Mouse (Mus musculus) lung, postnatal 0 days (tissue): ENCODE data around the gene Enpp3. TPM values are rescaled to one million over a fixed set of nuclear protein-coding genes. Genes with fewer than 3 reads are reported as not detected.

ENCODE experiments used
- ATAC-seq: fragments of 200-750 bp; cut with Nextera tagmentation; 2 replicates; pipeline ENCODE4 v1.8.0; 2017; ENCODE audit warnings: moderate library complexity
- DNase-seq: peaks from one replicate; pipeline ENCODE4 v3.0.0-alpha.2; 2016; ENCODE audit warnings: low spot score
- H3K27ac ChIP-seq: fragments of 300-500 bp; sonication (generic); 2 replicates; pipeline ENCODE4 v1.5.1; 2014; ENCODE audit warnings: antibody characterized with exemption, mild to moderate bottlenecking, low read length, mixed read lengths
- H3K27me3 ChIP-seq: fragments of 300-500 bp; sonication (generic); replicated peaks from 2 replicates; pipeline ENCODE4 v1.6.1; 2014; ENCODE audit warnings: low read length, mixed read lengths; ENCODE audit not compliant: insufficient read depth
- H3K36me3 ChIP-seq: fragments of 300-500 bp; sonication (generic); 2 replicates; pipeline ENCODE4 v1.6.1; 2014; ENCODE audit warnings: low read length, mixed read lengths; ENCODE audit not compliant: insufficient read depth
- H3K4me1 ChIP-seq: fragments of 300-500 bp; sonication (generic); 2 replicates; pipeline ENCODE4 v1.6.1; 2014; ENCODE audit warnings: antibody characterized with exemption, low read depth, low read length, mixed read lengths; ENCODE audit not compliant: insufficient read depth
- H3K4me2 ChIP-seq: fragments of 300-500 bp; sonication (generic); replicated peaks from 2 replicates; pipeline ENCODE4 v1.6.1; 2014; ENCODE audit warnings: low read depth, mild to moderate bottlenecking, low read length, moderate library complexity, mixed read lengths
- H3K4me3 ChIP-seq: fragments of 300-500 bp; sonication (generic); 2 replicates; pipeline ENCODE4 v1.5.1; 2014; ENCODE audit warnings: low read depth, low read length
- H3K9ac ChIP-seq: fragments of 300-500 bp; sonication (generic); replicated peaks from 2 replicates; pipeline ENCODE4 v1.6.1; 2014; ENCODE audit warnings: low read depth, mild to moderate bottlenecking
- H3K9me3 ChIP-seq: fragments of 300-500 bp; sonication (generic); 2 replicates; pipeline ENCODE4 v1.6.1; 2016; ENCODE audit warnings: low read length, mixed read lengths
- CTCF ChIP-seq: IDR thresholded peaks from 2 replicates; pipeline ENCODE4 v1.5.1; 2016; ENCODE audit warnings: antibody characterized with exemption, mild to moderate bottlenecking
- EP300 ChIP-seq: IDR thresholded peaks from 2 replicates; pipeline ENCODE4 v1.6.1; 2016; ENCODE audit warnings: antibody characterized with exemption, mild to moderate bottlenecking, control low read depth
- WGBS: fragments of 180-500 bp; shearing (Covaris S2); extraction: QIAGEN DNeasy Blood & Tissue Kit; methylation state at CpG from one replicate; pipeline ENCODE4 v1.1.7; 2014; 5-methylcytosine and 5-hydroxymethylcytosine counted together
- polyA plus RNA-seq: library from polyadenylated mRNA; unstranded; fragments of >200 nt; fragmentation: Nextera tagmentation; extraction: Ambion mirVana; gene quantifications from 2 replicates; pipeline ENCODE4 v1.2.1, GENCODE M21; 2015

Gene Enpp3
- polyA plus RNA-seq, 1 experiment from 2014 or later, result 1.2 TPM

DNA sequence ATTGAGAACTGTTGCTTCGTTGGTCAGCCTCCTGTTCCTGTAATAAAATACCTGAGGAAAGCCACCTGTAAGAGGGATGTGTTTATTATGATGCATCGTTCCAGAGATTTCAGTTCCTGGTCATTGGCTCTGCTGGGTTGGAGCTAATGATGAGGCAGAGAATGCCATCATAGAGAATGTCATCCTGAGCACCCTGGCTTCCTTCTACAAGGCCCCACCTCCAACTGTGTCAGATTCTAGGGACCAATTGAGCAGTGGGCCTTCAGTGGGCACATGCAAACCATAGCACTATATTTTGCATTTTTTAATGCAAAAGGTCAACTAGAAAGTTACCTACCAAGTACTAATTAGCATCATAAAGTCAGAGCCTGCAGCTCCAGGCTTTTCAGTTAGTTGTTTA is 20.5 kb upstream of the Enpp3 start:
- ATAC-seq, result no peak
- no peaks in the 10 kb centered on the region for H3K36me3 ChIP-seq
- TF ChIP-seq EP300, result no peak
- WGBS, result 81% methylated on average over 2 of the region's 2 CpGs
- H3K4me1 ChIP-seq, result no peaks in the 10 kb centered on the region
- H3K27me3 ChIP-seq, result no peaks in the 10 kb centered on the region
- no peak overlapping the region for H3K9ac ChIP-seq
- DNase-seq, result no peak
- H3K4me3 ChIP-seq, result no peak overlapping the region
- no peaks in the 10 kb centered on the region for H3K9me3 ChIP-seq
- no peak overlapping the region for H3K4me2 ChIP-seq
- no peak overlapping the region for H3K27ac ChIP-seq

DNA sequence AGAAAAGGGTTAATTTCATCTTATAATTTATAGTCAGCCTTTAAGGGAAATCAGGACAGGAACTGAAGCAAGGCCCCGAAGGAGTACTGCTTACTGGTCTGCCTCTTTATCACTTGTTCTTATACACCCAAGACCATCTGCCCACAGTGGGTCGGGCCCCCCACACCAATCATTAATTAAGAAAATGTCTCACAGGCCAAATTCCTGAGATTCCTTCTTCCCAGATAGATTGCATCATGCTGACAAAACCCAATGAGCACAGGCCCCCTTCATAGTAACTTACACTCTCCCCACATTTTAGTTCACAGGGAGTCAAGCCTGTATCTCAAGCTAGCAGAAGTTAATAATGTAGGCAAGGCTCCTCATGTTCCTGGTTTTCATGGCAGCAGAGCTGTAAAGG is 625 bp downstream of the Enpp3 start:
- H3K9me3 ChIP-seq, result no peaks in the 10 kb centered on the region
- ATAC-seq (no peak), DNase-seq (no peak)
- no peak overlapping the region for H3K4me3 ChIP-seq
- H3K36me3 ChIP-seq, result no peaks in the 10 kb centered on the region
- WGBS, result 10% methylated on average over 2 of the region's 2 CpGs
- H3K27me3 ChIP-seq, result no peaks in the 10 kb centered on the region
- no peak overlapping the region for H3K27ac ChIP-seq
- no peak overlapping the region for H3K4me2 ChIP-seq
- no peak overlapping the region for H3K9ac ChIP-seq
- no peaks in the 10 kb centered on the region for H3K4me1 ChIP-seq
- TF ChIP-seq EP300, result no peak
- TF ChIP-seq CTCF, result no peak

DNA sequence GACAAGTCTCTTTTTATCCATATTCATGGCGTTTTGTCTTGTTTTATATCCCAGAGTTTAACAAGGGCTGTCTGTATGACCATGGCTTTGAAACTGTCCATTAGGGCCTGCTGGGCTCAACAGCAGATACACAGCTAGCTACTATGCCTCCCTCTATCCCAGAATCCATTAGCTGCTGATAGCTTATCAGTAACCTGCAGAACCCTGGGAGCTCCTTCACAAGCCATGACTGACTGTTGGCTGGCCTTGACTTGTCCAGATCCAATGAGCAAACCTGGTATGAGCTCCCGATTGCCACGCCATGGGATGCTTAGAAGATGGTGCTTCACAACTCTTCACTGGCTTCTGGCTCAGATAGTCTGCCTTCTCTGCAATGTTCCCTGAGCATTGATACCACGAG is 1.8 kb downstream of the Enpp3 start:
- Histone ChIP-seq H3K27me3 (no peaks in the 10 kb centered on the region), H3K4me1 (no peaks in the 10 kb centered on the region), H3K9ac (no peak overlapping the region), H3K27ac (no peak overlapping the region), H3K9me3 (no peaks in the 10 kb centered on the region), H3K4me2 (no peak overlapping the region), H3K4me3 (no peak overlapping the region), H3K36me3 (no peaks in the 10 kb centered on the region)
- TF ChIP-seq EP300, result no peak
- TF ChIP-seq CTCF, result no peak
- WGBS, result 93% methylated on average over 4 of the region's 4 CpGs
- DNase-seq (no peak), ATAC-seq (no peak)

DNA sequence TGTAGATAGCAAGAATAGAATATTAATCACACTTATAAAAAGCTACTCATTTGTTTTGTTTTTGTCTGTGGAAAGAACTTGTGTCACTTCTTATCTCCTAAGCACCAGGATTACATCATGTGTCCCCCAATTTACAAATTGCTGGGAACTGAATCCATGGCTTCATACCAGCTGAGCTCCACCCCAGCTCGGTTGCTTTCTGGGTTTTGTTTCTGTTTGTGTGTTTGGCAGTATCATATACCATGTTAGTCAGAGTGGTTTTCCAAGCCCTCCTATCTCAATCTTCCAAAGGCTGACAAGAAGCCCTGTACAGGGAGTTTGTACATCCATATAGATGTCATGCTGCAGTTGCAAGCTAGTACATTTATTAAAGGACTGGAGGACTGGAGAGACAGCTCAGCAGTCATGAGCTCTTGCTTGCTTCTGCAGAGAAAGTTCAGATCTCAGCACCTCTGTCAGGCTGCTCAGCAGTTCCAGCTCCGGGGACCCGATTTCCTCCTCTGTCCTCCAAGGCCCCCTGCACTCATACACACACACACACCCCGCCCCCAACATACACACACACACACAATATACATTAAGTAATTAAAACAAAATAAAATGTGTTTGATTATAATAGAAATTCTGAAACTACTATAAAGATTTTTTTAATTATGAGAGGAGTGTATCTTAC is 6.1 kb downstream of the Enpp3 start:
- no peak for TF ChIP-seq CTCF
- no peak for TF ChIP-seq EP300
- DNase-seq, result no peak
- no peaks in the 10 kb centered on the region for H3K4me1 ChIP-seq
- WGBS, result 34% methylated on average over 4 of the region's 4 CpGs
- H3K4me3 ChIP-seq, result no peak overlapping the region
- H3K36me3 ChIP-seq, result no peaks in the 10 kb centered on the region
- peak overlapping the region; percentile 32; the same call in 1 of the 2 replicates for H3K4me2 ChIP-seq
- no peak overlapping the region for H3K9ac ChIP-seq
- H3K9me3 ChIP-seq, result no peaks in the 10 kb centered on the region
- H3K27me3 ChIP-seq, result no peaks in the 10 kb centered on the region
- ATAC-seq, result peak; percentile 28
- no peak overlapping the region for H3K27ac ChIP-seq

DNA sequence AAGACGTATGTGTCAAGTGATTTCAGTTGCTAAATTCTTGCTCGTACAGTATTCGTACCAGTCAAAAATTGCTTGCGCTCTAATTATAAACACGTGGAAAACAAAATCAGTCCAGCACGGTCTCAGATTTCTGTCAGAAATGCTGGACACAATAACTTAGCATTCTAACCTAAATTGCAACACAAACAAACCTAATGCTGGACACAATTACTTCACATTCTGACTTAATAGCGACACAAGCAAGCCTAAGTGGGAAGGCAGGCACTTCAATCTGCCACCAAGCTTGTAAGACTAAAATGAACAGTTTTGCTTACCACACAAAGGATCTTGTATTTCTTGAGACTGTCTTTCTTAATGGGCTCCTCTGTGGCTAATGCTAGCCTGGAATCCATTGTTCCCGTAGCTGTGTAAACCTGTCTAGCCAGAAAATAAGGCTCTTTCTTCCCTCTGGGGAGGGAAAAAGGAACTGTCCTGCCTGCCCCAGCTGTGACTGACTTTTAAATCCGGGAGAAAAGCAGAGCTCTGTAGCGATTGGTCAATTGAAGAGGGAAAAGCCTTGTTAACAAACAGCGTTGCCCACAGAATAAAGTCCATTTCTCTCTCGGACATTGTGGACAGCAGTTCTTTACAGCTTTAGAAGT is 6.8 kb downstream of the Enpp3 start:
- peak; percentile 48 for DNase-seq

DNA sequence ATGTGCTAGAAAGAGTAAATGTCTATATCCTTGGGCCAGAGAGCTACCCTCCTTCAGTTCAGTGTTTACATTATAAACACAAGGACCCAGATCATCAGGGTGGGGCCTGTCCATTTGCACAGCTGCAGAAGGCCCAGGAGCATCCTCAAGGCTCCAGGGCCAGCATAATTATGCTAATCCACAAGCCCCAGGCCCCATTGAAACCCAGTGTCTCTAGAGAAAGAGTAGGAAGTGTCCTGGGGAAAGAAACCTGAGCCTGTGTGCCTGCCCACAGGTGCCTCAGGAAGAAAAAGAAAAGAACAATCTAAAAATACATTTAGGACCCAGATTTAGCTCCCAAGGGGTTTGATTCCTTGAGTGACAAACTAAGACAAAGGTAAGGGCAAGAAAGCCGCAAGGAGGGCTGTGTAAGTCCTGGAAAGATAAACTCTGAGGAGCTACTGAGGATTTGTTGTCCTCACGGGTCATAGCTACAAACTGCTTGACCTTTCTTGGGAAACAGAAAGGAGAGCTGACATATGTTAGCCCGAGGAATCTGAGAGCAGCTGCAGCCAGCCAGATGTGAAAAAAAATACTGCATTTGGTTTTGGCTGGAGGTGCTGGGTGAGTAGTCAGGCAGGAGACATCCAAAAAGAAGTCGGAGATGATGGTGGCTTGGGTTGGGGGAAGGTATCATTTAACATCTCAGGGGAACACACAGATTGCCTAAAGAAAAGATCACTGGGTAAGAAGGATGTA is 7.8 kb downstream of the Enpp3 start:
- WGBS, result 17% methylated on average over 4 of the region's 4 CpGs
- ATAC-seq (no peak), DNase-seq (no peak)
- no peaks in the 10 kb centered on the region for H3K9me3 ChIP-seq
- no peak overlapping the region for H3K27ac ChIP-seq
- H3K4me2 ChIP-seq, result peak overlapping the region; percentile 32
- no peak overlapping the region for H3K4me3 ChIP-seq
- H3K4me1 ChIP-seq, result no peaks in the 10 kb centered on the region
- no peaks in the 10 kb centered on the region for H3K36me3 ChIP-seq
- H3K27me3 ChIP-seq, result no peaks in the 10 kb centered on the region
- H3K9ac ChIP-seq, result no peak overlapping the region
- TF ChIP-seq CTCF, result no peak
- no peak for TF ChIP-seq EP300

More for the DNA sequence above, 6.8 kb downstream of the Enpp3 start:
- ATAC-seq, result peak; percentile 54
- Histone ChIP-seq H3K4me2 (peak overlapping the region; percentile 32), H3K27me3 (no peaks in the 10 kb centered on the region), H3K9ac (no peak overlapping the region), H3K4me1 (no peaks in the 10 kb centered on the region), H3K36me3 (no peaks in the 10 kb centered on the region), H3K9me3 (no peaks in the 10 kb centered on the region), H3K27ac (no peak overlapping the region), H3K4me3 (peak overlapping the region; percentile 6; the same call in 1 of the 2 replicates)
- 8% methylated on average over 12 of the region's 12 CpGs for WGBS
- no peak for TF ChIP-seq EP300
